Mouse (Mus musculus): ENCODE data around the gene Gpr142. TPM values are rescaled to one million over a fixed set of nuclear protein-coding genes. Genes with fewer than 3 reads are reported as not detected.
A peak's percentile ranks its signal among the peaks of the same experiment; 100 is the strongest.

The Gpr142 gene
- polyA plus RNA-seq, 1 experiment from 2014 or later, result not detected

DNA sequence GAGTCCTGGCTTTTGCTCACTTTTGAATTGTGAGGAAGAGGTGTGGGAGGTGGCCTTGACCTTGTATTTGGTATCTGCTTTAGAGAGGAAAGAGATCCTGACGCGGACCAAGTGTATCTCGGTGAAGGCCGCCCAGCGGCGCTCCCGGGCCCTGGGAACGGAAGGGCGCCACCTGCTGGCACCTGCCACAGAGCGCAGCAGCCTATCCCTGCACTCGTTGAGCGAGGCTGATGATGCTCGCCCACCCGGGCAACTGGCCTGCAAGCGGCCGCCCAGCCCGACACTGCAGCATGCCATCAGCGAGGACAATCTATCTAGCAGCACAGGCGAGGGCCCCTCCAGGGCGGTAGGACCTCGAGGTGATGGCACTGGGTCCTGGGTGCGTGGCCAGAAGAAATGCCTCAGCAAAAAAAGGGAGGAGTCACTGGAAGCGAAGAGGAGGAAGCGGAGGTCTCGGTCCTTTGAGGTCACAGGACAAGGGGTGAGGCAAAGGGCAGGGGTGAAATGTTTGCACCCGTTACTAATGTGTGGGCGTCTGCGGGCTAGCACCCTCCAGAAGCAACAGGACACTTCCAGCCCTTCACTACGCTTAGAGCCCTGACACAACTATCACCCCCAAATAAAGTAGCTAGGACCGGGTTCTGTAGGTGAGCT is 9.5 kb upstream of the Gpr142 start:
- Histone ChIP-seq H3K4me1 (ENCODE audit: control insufficient read depth, insufficient read depth, low read length) (peaks cover 31% of the 10 kb centered on the region), H3K9me3 (replicated peaks; ENCODE audit: control insufficient read depth, low read length, poor library complexity, severe bottlenecking) (no peaks in the 10 kb centered on the region), H3K9ac (ENCODE audit: low read depth, low read length) (peak overlapping the region; percentile 42), H3K27ac (ENCODE audit: low read length) (no peak overlapping the region), H3K4me2 (ENCODE audit: low read length) (peak overlapping the region; percentile 51), H3K27me3 (ENCODE audit: control insufficient read depth, insufficient read depth, low read depth, low read length) (peaks cover 8% of the 10 kb centered on the region), H3K4me3 (ENCODE audit: low read depth, low read length) (no peak overlapping the region), H3K36me3 (ENCODE audit: control insufficient read depth, insufficient read depth, low read length) (no peaks in the 10 kb centered on the region)
- ATAC-seq, result 0 out of 2 replicates have a peak, but pooled peaks have one; percentile 19
- 14% methylated on average over 30 of the region's 30 CpGs for WGBS

DNA sequence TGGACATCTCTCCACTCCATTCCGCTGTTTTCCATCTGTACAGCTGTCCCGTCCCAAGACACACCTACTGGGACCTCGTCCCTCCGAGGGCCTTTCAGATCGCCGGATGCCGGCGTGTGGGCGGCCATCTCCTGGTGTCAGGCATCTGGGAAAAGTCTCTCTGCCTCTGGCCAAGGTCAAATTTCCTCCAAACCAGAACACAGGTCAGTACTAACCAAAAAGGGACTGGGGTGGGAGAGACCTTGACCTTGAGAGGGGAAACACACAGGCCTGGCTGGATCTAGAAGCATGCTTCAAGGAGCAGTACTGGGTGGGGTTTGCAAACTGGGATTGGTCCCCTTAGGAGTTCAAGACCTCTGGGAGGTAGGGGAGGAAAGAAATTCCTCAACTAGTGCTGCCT is 9.0 kb upstream of the Gpr142 start:
- no peak overlapping the region for H3K4me2 ChIP-seq (ENCODE audit: low read length)
- no peak overlapping the region for H3K27ac ChIP-seq (ENCODE audit: low read length)
- no peak for ATAC-seq
- H3K4me3 ChIP-seq (ENCODE audit: low read depth, low read length), result no peak overlapping the region
- H3K27me3 ChIP-seq (ENCODE audit: control insufficient read depth, insufficient read depth, low read depth, low read length), result peaks cover 8% of the 10 kb centered on the region
- peaks cover 34% of the 10 kb centered on the region for H3K4me1 ChIP-seq (ENCODE audit: control insufficient read depth, insufficient read depth, low read length)
- H3K36me3 ChIP-seq (ENCODE audit: control insufficient read depth, insufficient read depth, low read length), result no peaks in the 10 kb centered on the region
- no peaks in the 10 kb centered on the region for H3K9me3 ChIP-seq (replicated peaks; ENCODE audit: control insufficient read depth, low read length, poor library complexity, severe bottlenecking)
- 69% methylated on average over 9 of the region's 9 CpGs for WGBS
- H3K9ac ChIP-seq (ENCODE audit: low read depth, low read length), result no peak overlapping the region

DNA sequence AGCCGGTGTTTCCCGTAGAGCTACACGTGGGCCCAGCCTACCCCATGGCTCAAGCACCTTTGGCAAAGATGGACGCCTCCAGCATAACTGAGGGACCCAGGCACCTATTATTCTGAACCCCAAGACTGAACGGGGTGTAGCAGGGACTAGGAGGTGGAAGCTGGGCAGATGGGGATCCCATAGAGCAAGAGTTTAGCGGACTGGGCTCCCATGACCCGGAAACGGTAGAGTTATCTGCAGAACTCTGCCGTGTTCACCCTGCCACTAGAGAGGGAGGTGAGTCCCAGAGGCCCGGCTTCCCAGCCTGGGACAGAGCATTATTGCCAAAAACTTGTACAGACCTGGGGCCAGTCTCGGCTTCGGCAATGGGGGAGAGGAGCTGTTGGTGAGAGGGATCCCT is 8.6 kb upstream of the Gpr142 start:
- Histone ChIP-seq H3K4me3 (ENCODE audit: low read depth, low read length) (no peak overlapping the region), H3K9me3 (replicated peaks; ENCODE audit: control insufficient read depth, low read length, poor library complexity, severe bottlenecking) (no peaks in the 10 kb centered on the region), H3K27me3 (ENCODE audit: control insufficient read depth, insufficient read depth, low read depth, low read length) (peaks cover 4% of the 10 kb centered on the region), H3K9ac (ENCODE audit: low read depth, low read length) (no peak overlapping the region), H3K4me2 (ENCODE audit: low read length) (no peak overlapping the region), H3K36me3 (ENCODE audit: control insufficient read depth, insufficient read depth, low read length) (no peaks in the 10 kb centered on the region), H3K4me1 (ENCODE audit: control insufficient read depth, insufficient read depth, low read length) (peaks cover 38% of the 10 kb centered on the region), H3K27ac (ENCODE audit: low read length) (no peak overlapping the region)
- ATAC-seq, result no peak
- WGBS, result 82% methylated on average over 12 of the region's 12 CpGs

DNA sequence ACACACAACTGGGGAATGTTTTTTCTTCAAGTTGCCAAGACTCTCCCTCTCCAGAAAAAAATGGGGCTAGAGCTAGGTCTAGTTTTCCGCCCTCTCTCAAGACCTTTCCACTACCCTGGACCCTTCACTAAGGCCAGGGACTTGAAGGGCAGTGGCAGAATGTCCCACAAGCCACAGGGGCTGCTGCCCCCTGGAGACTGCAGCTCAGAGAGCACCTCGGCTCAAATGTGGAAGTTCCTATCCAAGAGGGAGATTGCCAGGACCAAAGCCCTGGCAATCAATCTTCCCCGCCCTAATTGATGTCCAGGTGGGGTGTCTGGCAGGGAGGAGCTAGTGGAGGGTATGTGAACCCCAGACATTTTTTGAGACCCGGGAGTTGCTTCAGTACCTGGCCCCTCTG is 7.9 kb upstream of the Gpr142 start:
- Histone ChIP-seq H3K4me2 (ENCODE audit: low read length) (peak overlapping the region; percentile 92), H3K27me3 (ENCODE audit: control insufficient read depth, insufficient read depth, low read depth, low read length) (no peaks in the 10 kb centered on the region; the same call in 1 of the 2 replicates), H3K4me3 (ENCODE audit: low read depth, low read length) (peak overlapping the region; percentile 53), H3K36me3 (ENCODE audit: control insufficient read depth, insufficient read depth, low read length) (no peaks in the 10 kb centered on the region), H3K27ac (ENCODE audit: low read length) (no peak overlapping the region; the same call in 1 of the 2 replicates), H3K9ac (ENCODE audit: low read depth, low read length) (peak overlapping the region; percentile 79; the same call in 1 of the 2 replicates), H3K4me1 (ENCODE audit: control insufficient read depth, insufficient read depth, low read length) (peaks cover 43% of the 10 kb centered on the region), H3K9me3 (replicated peaks; ENCODE audit: control insufficient read depth, low read length, poor library complexity, severe bottlenecking) (no peaks in the 10 kb centered on the region)
- no peak for ATAC-seq
- WGBS, result 48% methylated on average over 4 of the region's 4 CpGs

DNA sequence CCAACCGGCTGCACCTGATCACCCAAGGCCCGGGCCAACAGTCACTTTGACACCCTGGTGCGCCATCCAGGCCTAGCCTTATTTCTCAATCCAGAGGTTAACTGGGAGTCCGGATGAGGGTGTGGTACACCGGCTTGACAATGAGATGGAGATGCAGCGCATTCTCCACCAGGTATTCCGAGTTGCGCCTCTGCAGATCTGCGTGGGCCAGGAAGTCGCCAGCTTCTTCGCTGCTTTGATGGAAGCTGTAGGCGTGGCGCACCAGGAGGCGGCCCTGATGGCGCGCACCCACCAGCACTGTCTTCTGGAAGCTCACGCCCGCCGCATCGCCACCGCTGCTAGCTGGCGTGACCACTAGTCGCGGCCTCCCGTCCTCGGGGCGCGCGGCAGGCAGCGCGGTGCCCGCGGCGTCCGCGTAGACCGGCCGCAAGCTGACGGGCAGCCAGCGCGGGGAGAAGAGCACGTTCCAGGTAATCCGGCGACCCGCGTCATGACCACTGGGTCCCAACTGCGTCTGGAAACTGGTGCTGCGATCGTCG is 7.3 kb upstream of the Gpr142 start:
- peak overlapping the region; percentile 86 for H3K27ac ChIP-seq (ENCODE audit: low read length)

DNA sequence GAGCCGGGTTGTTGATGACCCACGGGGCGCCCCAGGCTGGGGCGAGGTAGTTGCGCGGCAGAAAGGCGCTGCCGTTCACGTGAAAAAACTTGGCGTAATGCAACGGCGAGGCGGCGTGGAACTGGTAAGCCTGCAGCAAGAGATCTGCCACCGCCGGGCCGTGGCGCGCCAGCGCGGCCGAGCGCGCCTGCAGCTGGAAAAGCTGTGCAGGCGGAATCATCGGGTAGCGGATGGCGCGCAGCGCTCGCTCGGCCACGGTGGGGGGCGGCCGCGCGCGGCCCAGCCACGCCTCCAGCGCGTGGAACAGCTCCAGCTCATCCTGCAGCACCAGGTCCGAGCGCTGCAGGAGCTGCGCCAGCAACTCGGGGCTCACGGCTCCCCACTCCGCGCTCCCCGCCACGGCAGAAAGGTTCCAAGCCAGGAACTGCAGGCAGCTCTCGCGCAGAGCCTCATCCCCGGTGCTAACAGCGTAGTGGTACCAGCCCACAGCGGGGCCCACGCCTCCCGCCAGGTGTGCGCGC is 6.8 kb upstream of the Gpr142 start:
- Histone ChIP-seq H3K4me2 (ENCODE audit: low read length) (peak overlapping the region; percentile 92), H3K9me3 (replicated peaks; ENCODE audit: control insufficient read depth, low read length, poor library complexity, severe bottlenecking) (no peaks in the 10 kb centered on the region), H3K4me3 (ENCODE audit: low read depth, low read length) (peak overlapping the region; percentile 53), H3K4me1 (ENCODE audit: control insufficient read depth, insufficient read depth, low read length) (peaks cover 47% of the 10 kb centered on the region), H3K9ac (ENCODE audit: low read depth, low read length) (peak overlapping the region; percentile 79), H3K27ac (ENCODE audit: low read length) (peak overlapping the region; percentile 86), H3K27me3 (ENCODE audit: control insufficient read depth, insufficient read depth, low read depth, low read length) (no peaks in the 10 kb centered on the region; the same call in 1 of the 2 replicates), H3K36me3 (ENCODE audit: control insufficient read depth, insufficient read depth, low read length) (no peaks in the 10 kb centered on the region)
- ATAC-seq, result peak; percentile 27; the same call in 1 of the 2 replicates
- 1% methylated on average over 59 of the region's 59 CpGs for WGBS

More for the DNA sequence above, 7.3 kb upstream of the Gpr142 start:
- WGBS, result 4% methylated on average over 50 of the region's 50 CpGs
- Histone ChIP-seq H3K36me3 (ENCODE audit: control insufficient read depth, insufficient read depth, low read length) (no peaks in the 10 kb centered on the region), H3K27me3 (ENCODE audit: control insufficient read depth, insufficient read depth, low read depth, low read length) (no peaks in the 10 kb centered on the region; the same call in 1 of the 2 replicates), H3K9me3 (replicated peaks; ENCODE audit: control insufficient read depth, low read length, poor library complexity, severe bottlenecking) (no peaks in the 10 kb centered on the region), H3K4me2 (ENCODE audit: low read length) (peak overlapping the region; percentile 92), H3K4me1 (ENCODE audit: control insufficient read depth, insufficient read depth, low read length) (peaks cover 49% of the 10 kb centered on the region), H3K9ac (ENCODE audit: low read depth, low read length) (peak overlapping the region; percentile 79), H3K4me3 (ENCODE audit: low read depth, low read length) (peak overlapping the region; percentile 53)
- ATAC-seq, result no peak

DNA sequence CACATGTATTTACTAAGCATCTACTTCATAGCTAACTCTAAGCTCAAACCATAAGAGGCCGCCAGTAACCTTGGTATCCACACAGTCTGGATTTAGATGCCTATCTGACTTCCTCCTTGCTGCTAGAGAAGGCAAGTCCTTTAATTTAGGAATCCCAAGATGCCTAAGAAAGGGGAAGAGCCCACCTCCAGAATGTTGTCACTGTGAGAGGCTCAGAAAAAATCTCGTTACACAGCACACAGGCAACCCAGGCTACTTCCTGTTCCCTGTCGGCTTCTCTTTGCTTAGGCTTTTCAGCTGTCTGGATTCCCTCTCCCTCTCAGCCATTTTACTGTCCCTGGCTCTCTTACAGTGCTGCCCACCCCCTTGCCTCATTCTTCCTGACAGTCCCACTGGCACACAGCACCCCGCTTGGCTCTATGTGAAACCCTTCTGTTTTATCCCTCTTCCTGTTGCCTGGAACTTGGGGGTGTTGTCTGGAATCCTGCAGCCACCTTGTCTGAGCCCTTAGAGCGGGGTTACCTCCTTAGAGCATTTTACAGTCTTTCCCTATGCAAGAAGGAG is 5.7 kb upstream of the Gpr142 start:
- H3K4me3 ChIP-seq (ENCODE audit: low read depth, low read length), result no peak overlapping the region
- H3K27ac ChIP-seq (ENCODE audit: low read length), result peak overlapping the region; percentile 29
- no peaks in the 10 kb centered on the region for H3K36me3 ChIP-seq (ENCODE audit: control insufficient read depth, insufficient read depth, low read length)
- H3K27me3 ChIP-seq (ENCODE audit: control insufficient read depth, insufficient read depth, low read depth, low read length), result no peaks in the 10 kb centered on the region; the same call in 1 of the 2 replicates
- peak overlapping the region; percentile 92 for H3K4me2 ChIP-seq (ENCODE audit: low read length)
- ATAC-seq, result no peak
- H3K9me3 ChIP-seq (replicated peaks; ENCODE audit: control insufficient read depth, low read length, poor library complexity, severe bottlenecking), result no peaks in the 10 kb centered on the region
- H3K4me1 ChIP-seq (ENCODE audit: control insufficient read depth, insufficient read depth, low read length), result peaks cover 47% of the 10 kb centered on the region
- WGBS, result 45% methylated on average over 5 of the region's 5 CpGs
- no peak overlapping the region for H3K9ac ChIP-seq (ENCODE audit: low read depth, low read length)

DNA sequence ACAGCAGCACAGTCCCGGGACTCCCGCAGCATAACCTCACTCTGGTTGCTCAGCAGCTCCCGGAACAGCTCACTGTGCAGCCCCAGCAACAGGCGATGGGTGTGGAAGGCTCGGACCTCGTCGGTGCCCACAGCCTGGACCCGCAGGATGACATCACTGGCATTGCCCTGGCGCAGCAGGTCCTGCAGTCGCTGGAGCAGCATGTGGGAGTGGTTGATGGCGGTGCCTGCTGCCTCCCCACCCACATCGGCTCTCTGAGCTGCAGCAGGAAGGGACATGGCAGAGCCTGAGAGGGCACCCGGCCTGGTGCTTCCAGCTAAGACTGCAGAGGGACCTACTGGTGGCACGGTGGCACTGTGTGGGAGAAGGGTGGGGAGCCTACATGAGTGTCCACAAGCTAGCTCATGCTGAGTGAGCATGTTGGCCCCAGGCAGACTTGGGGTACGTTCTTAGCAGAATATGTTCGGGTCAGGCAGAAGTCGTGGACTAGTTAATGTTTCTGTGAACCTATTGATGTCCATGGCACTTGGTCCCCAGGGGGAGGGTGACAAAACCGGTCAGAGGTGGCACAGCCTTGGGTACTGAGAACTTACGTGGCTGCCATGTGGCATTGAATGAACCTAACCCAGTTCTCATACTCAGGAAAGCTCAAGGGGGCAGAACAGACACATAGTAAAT is 4.7 kb upstream of the Gpr142 start:
- peak overlapping the region; percentile 4; the same call in 1 of the 2 replicates for H3K4me3 ChIP-seq (ENCODE audit: low read depth, low read length)
- H3K9me3 ChIP-seq (replicated peaks; ENCODE audit: control insufficient read depth, low read length, poor library complexity, severe bottlenecking), result no peaks in the 10 kb centered on the region
- peak overlapping the region; percentile 31 for H3K9ac ChIP-seq (ENCODE audit: low read depth, low read length)
- H3K27me3 ChIP-seq (ENCODE audit: control insufficient read depth, insufficient read depth, low read depth, low read length), result no peaks in the 10 kb centered on the region; the same call in 1 of the 2 replicates
- H3K36me3 ChIP-seq (ENCODE audit: control insufficient read depth, insufficient read depth, low read length), result no peaks in the 10 kb centered on the region
- 50% methylated on average over 19 of the region's 19 CpGs for WGBS
- H3K4me1 ChIP-seq (ENCODE audit: control insufficient read depth, insufficient read depth, low read length), result peaks cover 43% of the 10 kb centered on the region
- H3K27ac ChIP-seq (ENCODE audit: low read length), result peak overlapping the region; percentile 53; the same call in 1 of the 2 replicates
- peak overlapping the region; percentile 92 for H3K4me2 ChIP-seq (ENCODE audit: low read length)
- ATAC-seq, result no peak

All from midbrain, embryonic 16.5 days (tissue).